Mouse (Mus musculus) inflammation-experienced regulatory T-cells, adult 6 months (primary cell): Measurements from ENCODE around the gene Ano6. TPM values are rescaled to one million over a fixed set of nuclear protein-coding genes. Genes with fewer than 3 reads are reported as not detected.

Source experiments
- ATAC-seq: one replicate; pipeline ENCODE4 v1.8.0; 2017
- polyA plus RNA-seq, 3 experiments: library from polyadenylated mRNA; unstranded; fragments of 100-300 nt; shearing (Covaris generic); gene quantifications; one replicate each; pipeline ENCODE4 v1.2.1; 2017

The Ano6 gene
- polyA plus RNA-seq, 3 experiments from 2014 or later: 37.0 to 46.4 (median 44.4) TPM

DNA sequence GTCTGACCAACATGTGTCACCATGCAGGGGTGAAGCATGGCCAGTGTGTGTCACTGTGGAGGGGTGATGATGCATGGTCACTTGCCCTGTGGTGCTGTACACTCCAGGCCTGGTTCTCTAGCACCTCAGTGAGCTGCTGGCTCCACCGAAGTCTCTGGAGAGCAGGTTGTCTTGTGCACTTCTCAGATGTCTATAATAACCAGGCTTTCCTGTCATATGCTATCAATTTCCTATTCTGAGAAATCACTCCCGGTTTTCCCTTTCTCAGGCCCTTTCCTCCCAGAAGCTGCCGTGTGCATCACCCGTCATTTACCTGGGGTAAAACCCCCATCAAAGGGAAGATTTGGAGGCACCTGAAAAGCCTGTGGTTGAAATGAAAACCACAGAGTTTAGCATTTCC, 101.5 kb downstream of the Ano6 start:
- ATAC-seq: no peak

DNA sequence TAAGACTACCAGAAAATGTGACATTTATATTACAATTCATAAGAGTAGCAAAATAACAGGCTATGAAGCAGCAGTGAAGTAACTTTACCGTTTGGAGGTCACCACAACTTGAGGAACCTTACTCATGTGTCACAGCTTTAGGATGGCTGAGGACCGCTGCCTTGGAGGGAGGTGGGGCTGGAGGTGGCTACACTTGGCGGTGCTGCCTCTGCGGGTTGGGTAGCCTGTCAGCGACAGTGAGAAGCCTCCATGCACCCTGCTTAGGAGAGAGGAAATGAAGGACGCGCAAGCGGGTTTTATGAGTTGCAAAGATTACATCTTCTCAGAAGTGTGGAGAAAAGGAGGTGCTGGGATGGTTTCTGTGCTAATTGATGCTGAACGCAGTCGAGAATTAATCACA, 102.3 kb downstream of the Ano6 start:
- ATAC-seq: no peak

GRCm38 (mm10) chr15:95895699-95896098, 105.1 kb downstream of the Ano6 start:
- no peak for ATAC-seq

GRCm38 (mm10) chr15:95897653-95898052, 107.0 kb downstream of the Ano6 start:
- ATAC-seq: no peak

GRCm38 (mm10) chr15:95898438-95898837, 107.8 kb downstream of the Ano6 start:
- no peak for ATAC-seq

- no peak for ATAC-seq
These were observed 111.8 kb downstream of the Ano6 start for GRCm38 (mm10) chr15:95902396-95902795.

GRCm38 (mm10) chr15:95904247-95904646, 113.6 kb downstream of the Ano6 start:
- ATAC-seq: no peak

GRCm38 (mm10) chr15:95906017-95906749, 115.5 kb downstream of the Ano6 start:
- no peak for ATAC-seq

DNA sequence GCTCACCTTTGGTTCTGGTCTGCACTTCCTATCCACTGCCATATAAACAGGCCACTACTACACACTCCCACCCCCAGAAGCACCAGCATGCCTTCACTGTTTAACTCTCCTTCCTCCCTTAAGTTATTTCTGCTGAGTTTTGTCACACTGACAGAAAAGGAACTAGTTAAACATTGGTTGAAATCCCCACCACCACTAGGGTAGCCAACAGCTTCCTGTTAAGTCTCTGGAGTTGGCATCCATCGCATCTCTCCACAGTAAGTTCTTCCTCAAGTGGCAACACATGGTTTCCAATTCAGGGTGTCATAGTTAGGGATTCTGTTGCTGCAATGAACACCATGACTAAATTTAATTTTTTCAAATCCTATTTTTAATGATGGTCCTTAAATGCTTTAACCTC, 116.2 kb downstream of the Ano6 start:
- no peak for ATAC-seq

DNA sequence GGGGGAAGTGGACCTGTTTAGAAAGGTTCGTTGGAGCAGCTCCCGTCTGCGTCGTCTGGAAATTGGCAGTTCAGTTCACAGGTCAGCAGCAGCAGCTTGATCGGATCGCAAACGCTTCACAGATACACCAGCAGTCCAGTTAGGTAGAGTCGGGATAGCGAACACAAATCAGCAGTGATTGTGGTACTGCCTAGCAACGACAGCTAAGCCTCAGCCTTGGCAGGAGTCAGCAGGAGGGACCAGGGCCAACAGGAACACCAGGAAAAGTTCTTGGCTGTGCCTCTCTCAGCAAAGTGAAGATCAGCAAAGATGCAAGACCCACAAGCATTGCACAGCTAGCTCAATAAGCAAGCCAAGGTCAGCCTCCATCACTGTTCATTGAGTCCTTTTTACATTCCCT, 116.7 kb downstream of the Ano6 start:
- no peak for ATAC-seq

GRCm38 (mm10) chr15:95907909-95908308, 117.3 kb downstream of the Ano6 start:
- ATAC-seq: no peak

- ATAC-seq: no peak
These were observed 119.6 kb downstream of the Ano6 start for GRCm38 (mm10) chr15:95910099-95910780.

GRCm38 (mm10) chr15:95914963-95915362, 124.3 kb downstream of the Ano6 start:
- ATAC-seq: no peak

GRCm38 (mm10) chr15:95915477-95915876, 124.8 kb downstream of the Ano6 start:
- no peak for ATAC-seq

DNA sequence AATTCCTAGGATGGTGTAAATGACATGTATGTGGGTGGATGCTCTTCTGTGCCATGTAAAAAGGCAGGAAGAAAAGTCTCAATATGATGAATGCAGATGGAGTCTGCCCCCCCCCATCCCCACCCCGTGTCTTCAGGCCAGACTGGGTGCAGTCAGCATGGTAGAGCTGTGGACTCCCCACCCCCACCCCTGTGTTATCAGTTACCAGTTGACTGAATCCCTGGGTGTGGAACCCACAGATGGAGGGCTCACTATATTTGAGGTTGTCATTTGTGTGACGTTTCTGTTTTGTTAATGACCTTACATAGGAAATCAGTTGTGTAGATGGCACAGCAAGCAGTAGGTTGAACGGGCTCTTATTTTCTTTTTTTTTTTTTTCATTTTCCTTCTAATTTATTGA, 126.7 kb downstream of the Ano6 start:
- ATAC-seq: no peak

- no peak for ATAC-seq
These were observed 129.4 kb downstream of the Ano6 start for GRCm38 (mm10) chr15:95920047-95920446.

DNA sequence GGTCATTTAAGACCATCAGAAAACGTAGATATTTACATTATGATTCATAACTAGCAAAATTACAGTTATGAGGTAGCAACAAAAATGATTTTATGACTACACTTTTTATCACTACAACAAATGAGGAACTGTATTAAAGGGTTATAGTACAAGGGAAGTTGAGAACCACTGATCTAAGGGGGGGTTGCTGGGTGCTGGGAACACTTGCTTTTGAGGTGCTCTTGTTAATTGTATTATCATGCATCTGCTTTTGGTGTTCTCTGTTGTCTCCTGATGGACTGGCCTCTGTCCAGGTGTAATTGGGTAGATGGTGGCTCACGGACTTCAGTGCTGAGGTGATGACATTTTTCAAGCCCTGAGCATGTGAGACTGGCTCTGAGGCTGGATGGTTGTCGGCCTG, 130.4 kb downstream of the Ano6 start:
- ATAC-seq: no peak

- no peak for ATAC-seq
These were observed 131.0 kb downstream of the Ano6 start for GRCm38 (mm10) chr15:95921639-95922038.

DNA sequence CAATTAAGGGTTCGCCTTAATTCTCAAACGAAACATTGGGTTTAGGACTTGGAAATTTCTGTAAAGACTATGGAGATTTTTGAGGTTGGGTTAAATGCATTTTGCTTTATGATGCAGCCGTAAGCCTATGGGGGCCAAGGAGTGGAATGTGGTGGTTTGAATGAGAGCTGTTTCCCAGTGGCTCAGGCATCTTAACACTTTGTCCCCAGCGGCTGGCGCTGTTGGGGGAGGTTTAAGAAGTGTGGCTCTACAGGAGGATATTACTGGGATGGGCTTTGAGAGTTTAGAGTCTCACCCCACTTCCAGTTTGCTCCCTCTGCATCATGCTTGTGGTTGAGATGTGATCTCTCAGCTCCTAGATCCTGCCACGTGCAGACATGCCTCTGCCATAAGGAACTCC, 131.9 kb downstream of the Ano6 start:
- ATAC-seq: no peak

DNA sequence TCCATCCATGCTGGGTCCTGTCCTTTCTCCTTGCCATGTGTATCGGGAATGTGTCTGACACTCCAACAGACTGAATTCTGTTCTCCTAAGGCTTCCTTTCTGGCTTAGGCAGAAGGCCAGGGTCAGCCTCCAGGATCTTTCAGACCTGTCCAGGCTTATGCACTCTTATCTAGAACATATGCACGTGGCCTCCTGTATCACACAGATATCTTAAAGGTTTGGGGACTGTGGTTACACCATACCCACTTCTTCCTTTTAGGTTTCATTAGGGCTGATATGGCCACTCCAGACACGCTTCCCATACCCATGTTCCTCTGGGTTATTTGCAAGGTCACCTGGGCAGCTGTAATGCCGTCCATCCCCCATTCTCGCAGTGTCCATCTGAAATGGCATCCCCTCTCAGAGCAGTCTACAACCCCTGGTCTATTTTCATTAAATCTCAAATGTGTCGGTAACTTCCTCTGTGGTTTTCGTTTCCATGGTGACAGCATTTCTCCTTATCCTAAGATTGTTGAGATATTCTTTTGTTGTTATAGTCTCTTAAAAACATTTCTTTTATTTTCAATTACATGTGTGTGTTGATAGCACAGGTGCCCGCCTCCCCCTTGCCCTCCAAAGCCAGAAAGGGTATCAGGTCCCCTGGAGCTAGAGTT, 134.8 kb downstream of the Ano6 start:
- ATAC-seq: no peak

DNA sequence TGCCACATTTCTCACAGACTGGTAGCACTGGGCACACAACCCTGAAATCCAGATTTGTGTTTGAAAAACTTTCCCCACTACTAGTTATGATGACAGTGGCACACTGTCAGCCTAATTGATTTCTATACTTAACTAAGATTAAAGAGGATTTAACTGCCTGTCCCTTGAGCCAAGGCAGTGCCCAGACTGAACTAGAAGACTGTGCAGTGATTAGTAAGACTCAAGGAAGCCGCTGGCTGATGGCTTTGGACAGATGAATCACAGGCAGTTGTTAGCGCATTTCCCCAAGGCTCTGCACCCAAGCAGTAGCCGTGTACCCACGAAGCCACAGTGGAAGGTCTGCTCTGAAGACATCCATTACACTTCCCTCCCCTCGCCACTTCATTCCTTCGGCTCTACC, 138.4 kb downstream of the Ano6 start:
- no peak for ATAC-seq

DNA sequence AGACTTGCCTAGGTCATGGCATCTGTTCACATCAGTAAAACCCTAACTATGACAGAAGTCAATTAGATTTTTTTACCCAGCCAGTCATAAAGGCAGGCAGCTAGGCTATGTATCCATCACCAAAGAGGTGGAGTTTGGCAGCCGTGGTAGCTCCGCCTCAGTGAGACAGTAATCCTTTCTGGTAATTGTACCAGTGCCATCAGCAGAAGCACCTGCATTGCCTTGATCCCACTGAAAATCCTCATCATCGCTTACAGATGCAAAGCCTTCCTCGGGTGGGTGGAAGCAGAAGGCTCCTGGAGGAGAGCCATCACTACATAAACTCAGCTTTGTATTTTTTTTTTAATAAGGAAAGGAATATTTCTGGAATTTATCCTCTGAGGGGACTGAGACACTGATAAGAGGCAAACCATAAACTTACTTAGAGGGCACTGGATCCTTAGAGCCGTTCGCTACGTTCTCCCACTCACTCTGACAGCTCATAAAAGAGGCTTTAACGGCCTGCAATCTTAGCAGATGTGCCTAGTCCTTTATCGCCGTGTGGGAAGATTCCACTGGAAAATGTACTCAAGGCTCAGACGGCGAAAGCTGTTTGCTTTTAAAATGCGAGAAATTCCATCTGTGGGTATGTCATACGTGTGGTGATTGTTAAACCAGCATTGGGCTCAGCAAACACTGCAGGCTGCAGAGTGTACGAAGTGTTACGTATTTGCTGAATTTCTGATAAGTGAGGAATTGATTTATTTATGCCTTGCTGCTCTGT, 140.6 kb downstream of the Ano6 start:
- no peak for ATAC-seq

DNA sequence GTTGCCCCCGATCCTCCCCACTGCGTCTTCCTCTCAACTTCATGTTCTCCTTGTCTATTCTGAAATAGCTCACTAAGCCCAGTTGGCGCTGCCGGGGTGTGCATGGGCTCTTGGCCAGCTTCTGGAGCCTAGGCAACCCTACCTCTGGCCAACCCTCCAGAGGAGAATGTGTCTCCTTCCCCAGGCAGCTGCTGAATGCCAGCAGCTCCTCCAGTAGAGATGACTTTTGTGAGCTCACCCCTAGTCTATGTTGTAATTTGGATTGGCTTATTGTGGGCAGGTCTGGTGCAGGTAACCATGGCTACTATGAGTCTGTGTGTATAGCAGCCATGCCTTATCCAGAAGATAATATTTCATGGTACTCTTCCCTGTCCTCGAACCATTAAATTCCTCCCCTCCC, 141.7 kb downstream of the Ano6 start:
- ATAC-seq: no peak
